Mouse (Mus musculus) lung, adult 2 months (tissue): ENCODE data around the gene Itgb4.

Experiments
- CTCF ChIP-seq: fragments of 200-500 bp; IDR thresholded peaks from 2 replicates; pipeline ENCODE4 v1.5.1; 2011; ENCODE audit warnings: mild to moderate bottlenecking, low read length, control low read depth; ENCODE audit not compliant: insufficient read depth
- POLR2A ChIP-seq: fragments of 200-500 bp; IDR thresholded peaks from 2 replicates; pipeline ENCODE4 v1.6.1; 2011; ENCODE audit warnings: low read depth, mild to moderate bottlenecking, control low read depth, low read length, borderline replicate concordance; ENCODE audit errors: extremely low read depth

- no peak for TF ChIP-seq POLR2A
- TF ChIP-seq CTCF: no peak
Observed at GRCm38 (mm10) chr11:115974309-115975082, at the start of gene Itgb4.
